Mouse (Mus musculus) mesoderm, embryonic 11.5 days (tissue): ENCODE measurements around the gene Pgam2.

ENCODE experiments used
- DNase-seq: peaks from one replicate; pipeline ENCODE4 v3.0.0-alpha.2; 2012; ENCODE audit warnings: low read depth, low spot score

Pgam2 gene

GRCm38 (mm10) chr11:5805711-5806110, 2.2 kb upstream of the Pgam2 start:
- no peak for DNase-seq

GRCm38 (mm10) chr11:5804174-5804573, 641 bp upstream of the Pgam2 start:
- no peak for DNase-seq

- DNase-seq = no peak
These were observed 896 bp downstream of the Pgam2 start for GRCm38 (mm10) chr11:5802457-5803217.

- no peak for DNase-seq
These were observed 1.5 kb downstream of the Pgam2 start for GRCm38 (mm10) chr11:5802005-5802404.

- no peak for DNase-seq
These were observed 2.0 kb downstream of the Pgam2 start for GRCm38 (mm10) chr11:5801511-5801910.

GRCm38 (mm10) chr11:5799621-5800490, 3.7 kb downstream of the Pgam2 start:
- DNase-seq = no peak

GRCm38 (mm10) chr11:5797928-5798327, 5.6 kb downstream of the Pgam2 start:
- no peak for DNase-seq

GRCm38 (mm10) chr11:5797371-5797770, 6.2 kb downstream of the Pgam2 start:
- DNase-seq = no peak

GRCm38 (mm10) chr11:5796939-5797338, 6.6 kb downstream of the Pgam2 start:
- DNase-seq = no peak

- no peak for DNase-seq
These were observed 7.8 kb downstream of the Pgam2 start for GRCm38 (mm10) chr11:5795706-5796105.

GRCm38 (mm10) chr11:5795290-5795689, 8.2 kb downstream of the Pgam2 start:
- no peak for DNase-seq

GRCm38 (mm10) chr11:5790431-5790830, 13.1 kb downstream of the Pgam2 start:
- DNase-seq = no peak

GRCm38 (mm10) chr11:5789754-5790333, 13.7 kb downstream of the Pgam2 start:
- DNase-seq = no peak

GRCm38 (mm10) chr11:5789071-5789753, 14.3 kb downstream of the Pgam2 start:
- DNase-seq = no peak

- peak; percentile 95 for DNase-seq
These were observed 15.2 kb downstream of the Pgam2 start, which contains the start of gene Dbnl for GRCm38 (mm10) chr11:5788056-5789014. Dbnl (plus strand) TSS chr11:5788488.

GRCm38 (mm10) chr11:5787671-5788055, 15.9 kb downstream of the Pgam2 start:
- no peak for DNase-seq

GRCm38 (mm10) chr11:5785732-5786131, 17.8 kb downstream of the Pgam2 start:
- no peak for DNase-seq

- DNase-seq = no peak
These were observed 21.2 kb downstream of the Pgam2 start for GRCm38 (mm10) chr11:5782199-5782944.

- no peak for DNase-seq
These were observed 23.5 kb downstream of the Pgam2 start for GRCm38 (mm10) chr11:5780035-5780499.

GRCm38 (mm10) chr11:5778481-5778880, 25.1 kb downstream of the Pgam2 start:
- DNase-seq = no peak
